Mouse (Mus musculus) kidney, embryonic 15.5 days (tissue): ENCODE measurements around the gene 1700001P01Rik. TPM values are rescaled to one million over a fixed set of nuclear protein-coding genes. Genes with fewer than 3 reads are reported as not detected.

Experiments used
- ATAC-seq: fragments of 200-750 bp; cut with Nextera tagmentation; replicated peaks from 2 replicates; pipeline ENCODE4 v1.8.0; 2017; ENCODE audit warnings: moderate TSS enrichment; ENCODE audit not compliant: low FRiP score
- H3K27ac ChIP-seq: fragments of 300-500 bp; sonication (generic); 2 replicates; pipeline ENCODE4 v1.5.1; 2015; ENCODE audit warnings: mild to moderate bottlenecking, inconsistent platforms
- H3K27me3 ChIP-seq: fragments of 300-500 bp; sonication (generic); 2 replicates; pipeline ENCODE4 v1.6.1; 2015; ENCODE audit warnings: inconsistent platforms
- H3K36me3 ChIP-seq: fragments of 300-500 bp; sonication (generic); 2 replicates; pipeline ENCODE4 v1.6.1; 2015; ENCODE audit warnings: inconsistent platforms
- H3K4me1 ChIP-seq: fragments of 300-500 bp; sonication (generic); 2 replicates; pipeline ENCODE4 v1.6.1; 2015; ENCODE audit warnings: inconsistent platforms
- H3K4me2 ChIP-seq: fragments of 300-500 bp; sonication (generic); 2 replicates; pipeline ENCODE4 v1.6.1; 2015; ENCODE audit warnings: moderate library complexity, mild to moderate bottlenecking, inconsistent platforms
- H3K4me3 ChIP-seq: fragments of 300-500 bp; sonication (generic); replicated peaks from 2 replicates; pipeline ENCODE4 v1.5.1; 2015; ENCODE audit warnings: mild to moderate bottlenecking, inconsistent platforms
- H3K9ac ChIP-seq: fragments of 300-500 bp; sonication (generic); 2 replicates; pipeline ENCODE4 v1.6.1; 2015; ENCODE audit warnings: mild to moderate bottlenecking, inconsistent platforms
- H3K9me3 ChIP-seq: fragments of 300-500 bp; sonication (generic); replicated peaks from 2 replicates; pipeline ENCODE4 v1.6.1; 2016; ENCODE audit warnings: inconsistent platforms
- WGBS: fragments of 180-500 bp; shearing (Covaris S2); methylation state at CpG from one replicate; pipeline ENCODE4 v1.1.7; 2015; ENCODE audit warnings: mixed read lengths; 5-methylcytosine and 5-hydroxymethylcytosine counted together
- polyA plus RNA-seq: library from polyadenylated mRNA; unstranded; fragments of >200 nt; fragmentation: Nextera tagmentation; extraction: Ambion mirVana; gene quantifications from 2 replicates; pipeline ENCODE4 v1.2.1, GENCODE M21; 2015

Gene 1700001P01Rik
- polyA plus RNA-seq = 0.62 and 0.67 TPM in 2 replicates

DNA sequence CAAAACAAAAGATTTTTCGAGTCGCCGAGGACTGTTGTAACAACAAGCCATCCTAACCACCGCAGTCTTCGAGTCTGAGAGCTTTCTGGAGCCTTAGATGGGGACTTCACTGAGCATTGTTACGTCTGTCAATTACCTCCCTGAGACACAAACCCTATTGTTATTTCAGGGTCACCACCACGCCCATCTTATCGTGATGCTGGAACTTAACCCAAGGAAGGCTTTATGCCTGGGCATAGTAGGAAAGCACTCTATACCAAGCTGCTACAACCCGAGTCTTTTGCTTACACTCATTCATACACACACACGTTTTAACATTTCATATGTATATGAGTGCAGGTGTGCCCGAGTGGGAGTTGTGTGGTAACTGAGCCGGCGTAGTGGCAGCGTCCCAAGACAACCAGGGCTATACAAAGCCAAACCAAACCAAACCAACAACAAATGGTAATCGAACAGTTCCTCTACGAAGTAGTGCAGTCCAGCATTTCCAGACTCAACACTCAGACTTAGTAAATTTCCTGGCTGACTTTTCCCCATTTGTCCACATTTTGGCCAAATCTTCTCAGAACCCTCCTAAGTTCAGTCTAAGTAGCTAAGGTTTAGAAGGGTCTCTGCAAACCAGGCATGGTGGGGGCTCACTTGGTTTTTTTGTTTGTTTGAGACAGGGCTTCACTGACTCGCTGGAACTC lies at the start of gene 1700001P01Rik:
1700001P01Rik (minus strand) TSS at position 111 of the 689 bp plus-strand sequence.
- ATAC-seq = no peak
- no peak within 1 kb of the TSS for H3K4me2 ChIP-seq
- no peaks in the 10 kb centered on the region for H3K9me3 ChIP-seq
- no peak within 1 kb of the TSS for H3K4me3 ChIP-seq
- H3K9ac ChIP-seq = no peak within 1 kb of the TSS
- peaks cover 17% of the 10 kb centered on the region for H3K4me1 ChIP-seq
- 57% methylated on average over 17 of the region's 17 CpGs for WGBS
- H3K27me3 ChIP-seq = no peaks in the 10 kb centered on the region
- H3K36me3 ChIP-seq = peaks cover 61% of the 10 kb centered on the region
- H3K27ac ChIP-seq = no peak within 1 kb of the TSS; the same call in 1 of the 2 replicates

DNA sequence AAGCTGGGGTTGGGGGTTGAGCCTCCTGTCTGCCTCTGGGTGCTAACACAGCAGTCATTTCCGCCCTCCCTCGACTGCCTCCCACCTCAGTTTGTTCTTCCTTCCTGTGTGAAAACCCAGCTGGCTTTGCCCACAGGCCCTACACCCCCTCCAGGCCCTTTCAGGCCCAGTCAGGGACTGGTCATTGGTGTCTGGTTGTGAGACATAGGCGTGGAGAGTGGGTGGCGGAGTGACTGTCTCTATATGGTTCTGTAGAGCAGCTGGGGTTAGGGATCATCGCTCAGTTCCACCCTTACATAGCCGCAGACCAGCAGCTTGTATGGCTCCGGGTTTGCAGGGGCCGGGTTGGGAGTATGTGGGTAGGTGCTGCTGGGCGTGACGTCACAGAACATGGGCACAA lies 49.6 kb upstream of the 1700001P01Rik start:
- Histone ChIP-seq H3K4me3 (no peak overlapping the region), H3K4me1 (peaks cover 46% of the 10 kb centered on the region), H3K9ac (no peak overlapping the region), H3K27ac (no peak overlapping the region), H3K27me3 (no peaks in the 10 kb centered on the region), H3K36me3 (peaks cover 86% of the 10 kb centered on the region), H3K9me3 (no peaks in the 10 kb centered on the region), H3K4me2 (no peak overlapping the region)
- no peak for ATAC-seq
- 66% methylated on average over 10 of the region's 10 CpGs for WGBS

DNA sequence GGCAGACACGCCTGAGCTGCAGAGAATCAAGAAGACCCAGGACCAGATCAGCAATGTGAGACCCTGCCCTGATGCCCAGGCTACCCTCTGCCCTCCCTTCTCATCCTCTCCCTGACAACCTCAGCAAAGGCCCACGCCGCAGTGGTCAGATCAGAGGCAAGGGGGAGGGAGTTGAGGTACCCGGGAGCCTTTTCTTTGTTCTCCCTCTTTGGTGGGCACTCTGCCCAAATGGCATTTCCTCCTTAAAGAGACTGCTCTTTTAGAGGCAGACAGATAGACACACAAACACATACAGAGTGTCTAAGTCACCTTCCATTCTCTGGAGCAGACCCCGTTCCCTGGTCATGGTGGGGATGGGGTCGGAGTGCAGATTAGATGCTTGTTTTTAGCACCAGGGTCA lies 49.2 kb upstream of the 1700001P01Rik start:
- H3K4me1 ChIP-seq = peaks cover 45% of the 10 kb centered on the region
- peaks cover 86% of the 10 kb centered on the region for H3K36me3 ChIP-seq
- H3K27me3 ChIP-seq = no peaks in the 10 kb centered on the region
- no peaks in the 10 kb centered on the region for H3K9me3 ChIP-seq
- no peak overlapping the region for H3K9ac ChIP-seq
- H3K27ac ChIP-seq = no peak overlapping the region
- WGBS = 49% methylated on average over 6 of the region's 6 CpGs
- ATAC-seq = no peak
- H3K4me2 ChIP-seq = no peak overlapping the region
- H3K4me3 ChIP-seq = no peak overlapping the region

DNA sequence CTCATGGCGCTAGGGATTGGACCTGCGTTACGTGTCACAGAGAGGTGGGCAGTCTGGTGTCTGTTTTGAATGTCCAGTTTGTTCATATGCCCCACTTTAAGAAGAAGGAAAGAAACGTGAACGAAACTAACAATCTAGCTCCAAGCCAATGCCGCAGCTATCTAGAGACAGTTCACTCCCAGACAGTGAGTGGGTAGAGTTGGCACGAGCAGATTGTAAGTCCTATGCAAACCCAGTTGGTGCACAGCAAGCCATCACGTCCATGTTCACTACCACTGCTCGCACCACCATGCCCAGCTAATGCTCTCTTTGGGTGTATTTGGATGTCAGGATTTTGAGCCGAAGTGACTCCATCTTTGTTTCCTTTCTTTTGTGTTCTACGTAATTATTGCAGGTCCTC lies 48.5 kb upstream of the 1700001P01Rik start:
- no peak overlapping the region for H3K4me3 ChIP-seq
- no peak overlapping the region for H3K27ac ChIP-seq
- H3K9me3 ChIP-seq = no peaks in the 10 kb centered on the region
- ATAC-seq = no peak
- H3K9ac ChIP-seq = no peak overlapping the region
- peaks cover 45% of the 10 kb centered on the region for H3K4me1 ChIP-seq
- no peaks in the 10 kb centered on the region for H3K27me3 ChIP-seq
- 95% methylated on average over 11 of the region's 11 CpGs for WGBS
- peaks cover 86% of the 10 kb centered on the region for H3K36me3 ChIP-seq
- no peak overlapping the region for H3K4me2 ChIP-seq

DNA sequence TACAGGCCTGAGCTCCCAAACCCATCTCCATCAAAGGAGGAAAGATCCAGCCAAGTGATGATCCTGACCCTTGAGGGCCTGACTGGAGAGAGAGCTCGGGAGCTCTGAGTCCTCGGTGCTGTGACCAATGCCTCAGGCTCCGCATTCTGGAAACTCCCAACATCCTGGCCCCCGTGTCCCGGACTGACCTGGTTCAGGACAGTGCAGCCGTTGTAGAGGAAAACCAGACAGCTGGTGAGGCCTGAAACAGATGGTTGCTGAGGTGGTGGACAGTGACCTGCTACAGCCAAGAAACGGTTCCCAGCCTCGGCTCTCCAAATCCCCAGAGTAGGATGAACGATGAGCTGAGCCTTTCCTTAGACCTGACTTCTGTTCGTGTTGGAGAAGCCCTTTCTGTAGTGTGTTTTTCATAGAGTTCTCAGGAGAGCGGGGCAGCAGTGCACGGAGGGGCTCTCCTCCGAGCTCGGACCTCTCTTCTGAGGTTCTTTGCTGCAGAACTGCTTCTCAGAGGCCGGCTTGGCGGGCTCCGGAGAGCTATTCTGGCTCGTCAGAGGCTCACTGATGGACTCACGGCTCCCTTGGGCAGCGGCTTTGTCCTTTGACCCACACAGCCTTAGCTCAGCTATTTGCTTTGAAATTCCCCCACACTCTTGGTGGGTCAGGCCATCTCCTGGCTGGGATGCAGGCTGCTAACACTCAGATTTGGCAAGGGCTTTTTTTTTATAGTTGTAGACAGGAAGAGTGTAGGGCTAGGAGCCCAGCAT lies 47.3 kb upstream of the 1700001P01Rik start:
- Histone ChIP-seq H3K4me2 (no peak overlapping the region), H3K4me1 (peaks cover 56% of the 10 kb centered on the region), H3K36me3 (peaks cover 87% of the 10 kb centered on the region), H3K27me3 (no peaks in the 10 kb centered on the region), H3K9ac (no peak overlapping the region), H3K9me3 (no peaks in the 10 kb centered on the region), H3K4me3 (no peak overlapping the region), H3K27ac (0 out of 2 replicates have a peak overlapping the region, but pooled peaks have one; percentile 22)
- no peak; the same call in 1 of the 2 replicates for ATAC-seq
- WGBS = 61% methylated on average over 20 of the region's 20 CpGs

DNA sequence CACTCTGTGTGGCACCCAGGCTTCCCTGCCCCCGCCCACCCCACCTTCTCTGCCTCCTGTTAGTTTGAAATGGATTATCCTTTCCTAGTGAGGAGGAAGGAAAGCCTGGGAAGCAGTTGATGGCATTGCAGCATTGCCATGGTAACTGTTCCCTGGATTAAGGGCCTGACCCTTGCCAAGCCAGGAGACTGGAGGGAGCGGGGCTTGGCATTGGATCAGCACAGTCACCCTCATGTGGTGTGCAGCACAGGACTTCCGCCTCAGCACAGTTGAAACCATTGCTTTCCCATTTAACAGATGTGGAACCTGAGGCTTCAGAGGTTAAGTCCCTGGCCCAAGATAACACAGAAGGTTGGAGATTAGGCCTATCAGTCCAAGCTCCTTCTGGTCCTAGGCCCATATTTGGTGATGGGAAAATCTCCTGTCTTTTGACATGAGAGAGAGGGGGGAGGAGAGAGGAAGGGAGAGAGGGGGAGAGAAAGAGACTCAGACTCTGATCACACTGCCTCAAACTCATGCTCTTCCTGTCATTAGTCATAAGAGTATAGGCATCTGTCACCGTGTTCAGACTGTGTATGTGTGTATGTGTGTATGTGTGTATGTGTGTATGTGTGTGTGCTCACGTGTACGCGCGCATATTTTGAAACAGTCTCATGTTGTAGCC lies 45.8 kb upstream of the 1700001P01Rik start:
- peaks cover 83% of the 10 kb centered on the region for H3K36me3 ChIP-seq
- H3K4me3 ChIP-seq = no peak overlapping the region
- ATAC-seq = no peak
- H3K27me3 ChIP-seq = no peaks in the 10 kb centered on the region
- peaks cover 68% of the 10 kb centered on the region for H3K4me1 ChIP-seq
- no peak overlapping the region for H3K4me2 ChIP-seq
- H3K9ac ChIP-seq = no peak overlapping the region
- no peaks in the 10 kb centered on the region for H3K9me3 ChIP-seq
- H3K27ac ChIP-seq = no peak overlapping the region
- 92% methylated on average over 8 of the region's 8 CpGs for WGBS

DNA sequence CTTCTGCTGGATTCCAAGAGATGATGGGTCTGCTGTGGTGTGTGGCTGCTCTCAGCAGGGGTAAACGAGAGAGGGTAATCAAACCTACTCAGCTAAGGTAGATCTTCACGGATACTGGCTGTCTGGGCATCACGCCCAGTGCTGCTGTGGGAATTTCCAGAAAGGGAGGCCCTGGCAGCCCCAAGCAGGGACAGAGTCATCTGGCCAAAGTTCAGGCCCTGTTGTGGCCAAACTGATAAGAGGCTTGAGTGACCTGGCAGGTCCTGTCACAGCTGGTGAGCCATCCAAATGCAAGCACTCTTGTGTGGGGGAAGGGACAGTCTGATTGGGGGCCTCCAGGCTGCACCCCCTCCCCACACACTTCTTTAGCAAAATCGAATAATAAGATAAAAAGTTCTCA lies 45.1 kb upstream of the 1700001P01Rik start:
- H3K27ac ChIP-seq = no peak overlapping the region

DNA sequence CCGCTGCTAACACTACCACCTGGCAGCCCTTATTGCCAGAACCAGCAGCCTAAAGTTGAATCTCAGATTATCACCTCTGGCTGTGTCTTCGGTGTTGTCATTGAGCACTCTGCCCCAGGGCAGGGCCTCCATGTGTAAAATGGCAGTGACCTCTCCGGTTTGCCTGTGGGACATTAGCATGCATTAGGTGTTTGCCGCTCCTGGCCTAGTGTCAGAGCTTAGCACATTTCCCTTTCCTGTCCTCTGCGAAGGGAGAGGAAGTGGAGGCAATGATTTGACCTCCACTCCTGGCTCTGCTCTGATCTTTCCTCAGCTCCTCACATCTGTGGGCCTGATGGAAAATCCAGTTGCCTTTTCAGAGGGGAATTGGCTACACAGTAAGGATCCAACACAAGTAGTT lies 44.2 kb upstream of the 1700001P01Rik start:
- Histone ChIP-seq H3K36me3 (peaks cover 83% of the 10 kb centered on the region), H3K27ac (no peak overlapping the region), H3K9me3 (no peaks in the 10 kb centered on the region), H3K27me3 (no peaks in the 10 kb centered on the region), H3K4me1 (peaks cover 68% of the 10 kb centered on the region), H3K9ac (no peak overlapping the region), H3K4me3 (no peak overlapping the region), H3K4me2 (no peak overlapping the region)
- ATAC-seq = no peak
- WGBS = 74% methylated on average over 5 of the region's 5 CpGs

More for the DNA sequence above, 45.1 kb upstream of the 1700001P01Rik start:
- H3K4me3 ChIP-seq = no peak overlapping the region
- no peaks in the 10 kb centered on the region for H3K9me3 ChIP-seq
- H3K4me2 ChIP-seq = no peak overlapping the region
- H3K4me1 ChIP-seq = peaks cover 68% of the 10 kb centered on the region
- 68% methylated on average over 4 of the region's 4 CpGs for WGBS
- no peaks in the 10 kb centered on the region for H3K27me3 ChIP-seq
- no peak for ATAC-seq
- peaks cover 83% of the 10 kb centered on the region for H3K36me3 ChIP-seq
- no peak overlapping the region for H3K9ac ChIP-seq

DNA sequence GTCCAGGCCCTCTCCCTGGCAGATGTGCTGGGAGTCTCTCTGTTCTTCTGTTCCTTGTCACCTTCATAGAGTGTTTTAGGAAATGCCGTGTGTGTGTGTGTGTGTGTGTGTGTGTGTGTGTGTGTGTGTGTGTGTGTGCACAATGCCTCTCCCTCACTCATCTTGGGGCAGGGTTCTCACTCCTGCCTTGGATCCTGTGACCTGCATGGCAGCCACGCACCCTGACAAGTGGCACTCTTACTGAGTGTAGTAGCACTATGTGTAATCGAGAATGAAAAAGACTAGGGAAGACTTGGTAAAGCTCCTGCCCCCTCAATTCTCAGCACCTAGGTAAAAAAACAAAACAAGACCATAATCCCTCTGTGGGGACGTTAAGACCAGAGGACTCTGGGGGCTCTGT lies 43.4 kb upstream of the 1700001P01Rik start:
- no peak overlapping the region for H3K4me3 ChIP-seq
- H3K27me3 ChIP-seq = no peaks in the 10 kb centered on the region
- no peak for ATAC-seq
- no peaks in the 10 kb centered on the region for H3K9me3 ChIP-seq
- no peak overlapping the region for H3K4me2 ChIP-seq
- 58% methylated on average over 4 of the region's 4 CpGs for WGBS
- peaks cover 69% of the 10 kb centered on the region for H3K4me1 ChIP-seq
- H3K36me3 ChIP-seq = peaks cover 81% of the 10 kb centered on the region
- peak overlapping the region; percentile 73 for H3K27ac ChIP-seq
- no peak overlapping the region for H3K9ac ChIP-seq

DNA sequence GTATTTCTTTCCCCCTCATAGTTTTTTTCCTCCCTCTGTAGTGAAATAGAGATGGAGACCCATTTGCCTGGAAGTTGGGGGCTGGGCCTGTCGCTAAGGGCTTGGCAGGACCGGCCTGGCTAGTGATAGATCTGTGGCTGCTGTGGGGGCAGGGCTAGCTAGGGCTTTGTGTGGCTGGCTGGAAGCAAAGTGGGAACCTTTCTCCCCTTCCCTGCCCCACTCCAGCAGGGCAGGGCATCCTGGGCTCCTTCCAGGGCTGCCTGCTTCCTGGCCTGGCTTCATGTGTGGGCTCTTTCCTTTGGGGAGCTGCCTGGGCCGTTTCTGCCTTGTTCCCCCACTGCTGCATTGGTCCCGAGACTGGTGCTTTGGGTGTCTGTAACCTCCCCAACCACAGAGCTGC lies 42.9 kb upstream of the 1700001P01Rik start:
- Histone ChIP-seq H3K27ac (peak overlapping the region; percentile 73), H3K4me2 (no peak overlapping the region), H3K9ac (peak overlapping the region; percentile 33; the same call in 1 of the 2 replicates), H3K36me3 (peaks cover 81% of the 10 kb centered on the region), H3K4me1 (peaks cover 74% of the 10 kb centered on the region), H3K4me3 (no peak overlapping the region), H3K27me3 (no peaks in the 10 kb centered on the region), H3K9me3 (no peaks in the 10 kb centered on the region)
- no peak for ATAC-seq
- WGBS = 19% methylated on average over 4 of the region's 4 CpGs

DNA sequence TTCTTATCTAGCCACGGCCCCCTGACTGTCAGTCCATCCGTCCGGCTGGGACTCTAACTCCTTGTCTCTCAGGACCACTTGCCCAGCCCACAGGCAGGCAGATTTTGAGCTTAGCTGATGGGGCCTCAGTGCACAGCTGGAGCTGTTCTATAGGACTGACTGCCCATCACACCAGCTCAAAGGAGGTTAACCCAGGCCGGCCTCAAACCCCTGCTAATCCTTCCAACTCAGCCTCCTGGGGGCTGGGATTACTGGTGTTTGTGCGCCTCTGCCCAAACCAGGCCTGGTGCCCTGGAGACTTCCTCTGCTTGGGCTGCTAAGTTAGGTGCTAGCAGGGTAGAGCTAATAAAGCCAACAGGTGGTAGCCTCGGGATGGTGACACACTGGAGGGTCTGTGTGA lies 42.3 kb upstream of the 1700001P01Rik start:
- H3K27ac ChIP-seq = peak overlapping the region; percentile 79
- H3K9me3 ChIP-seq = no peaks in the 10 kb centered on the region
- no peaks in the 10 kb centered on the region for H3K27me3 ChIP-seq
- no peak overlapping the region for H3K4me3 ChIP-seq
- H3K4me1 ChIP-seq = peaks cover 76% of the 10 kb centered on the region
- 0 out of 2 replicates have a peak overlapping the region, but pooled peaks have one; percentile 33 for H3K9ac ChIP-seq
- ATAC-seq = no peak
- peaks cover 80% of the 10 kb centered on the region for H3K36me3 ChIP-seq
- 58% methylated on average over 6 of the region's 6 CpGs for WGBS
- H3K4me2 ChIP-seq = no peak overlapping the region

DNA sequence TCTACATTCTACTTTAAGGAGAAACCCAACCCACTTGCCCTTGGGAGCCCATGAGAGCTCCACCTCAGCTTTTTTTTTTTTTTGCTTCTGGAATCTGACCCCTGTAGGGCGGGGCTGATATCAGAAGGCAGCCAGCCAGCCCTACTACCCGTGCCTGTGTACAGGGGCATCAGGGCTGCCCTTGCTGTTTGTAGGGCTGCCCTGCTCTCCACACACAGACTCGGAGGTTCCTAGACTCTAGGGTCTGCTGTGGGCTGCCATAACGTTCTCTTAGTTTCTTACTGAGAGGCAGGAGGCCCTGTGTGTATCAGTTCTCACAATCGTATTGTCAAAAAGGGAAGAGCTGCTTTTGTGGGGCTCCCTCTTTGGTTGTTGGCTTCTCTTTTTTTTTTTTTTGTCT lies 41.7 kb upstream of the 1700001P01Rik start:
- 31% methylated on average over 5 of the region's 5 CpGs for WGBS
- peak overlapping the region; percentile 79 for H3K27ac ChIP-seq
- H3K4me1 ChIP-seq = peaks cover 76% of the 10 kb centered on the region
- no peaks in the 10 kb centered on the region for H3K9me3 ChIP-seq
- H3K4me3 ChIP-seq = no peak overlapping the region
- no peak overlapping the region for H3K4me2 ChIP-seq
- H3K36me3 ChIP-seq = peaks cover 76% of the 10 kb centered on the region
- H3K27me3 ChIP-seq = no peaks in the 10 kb centered on the region
- no peak for ATAC-seq
- no peak overlapping the region for H3K9ac ChIP-seq
